Mouse (Mus musculus) fibroblast of lung, adult 2 months (primary cell): ENCODE measurements around the gene Tex26.

Source experiments
- DNase-seq: peaks from one replicate; pipeline ENCODE4 v3.0.0-alpha.2; 2011; ENCODE audit warnings: low read depth

The Tex26 gene

DNA sequence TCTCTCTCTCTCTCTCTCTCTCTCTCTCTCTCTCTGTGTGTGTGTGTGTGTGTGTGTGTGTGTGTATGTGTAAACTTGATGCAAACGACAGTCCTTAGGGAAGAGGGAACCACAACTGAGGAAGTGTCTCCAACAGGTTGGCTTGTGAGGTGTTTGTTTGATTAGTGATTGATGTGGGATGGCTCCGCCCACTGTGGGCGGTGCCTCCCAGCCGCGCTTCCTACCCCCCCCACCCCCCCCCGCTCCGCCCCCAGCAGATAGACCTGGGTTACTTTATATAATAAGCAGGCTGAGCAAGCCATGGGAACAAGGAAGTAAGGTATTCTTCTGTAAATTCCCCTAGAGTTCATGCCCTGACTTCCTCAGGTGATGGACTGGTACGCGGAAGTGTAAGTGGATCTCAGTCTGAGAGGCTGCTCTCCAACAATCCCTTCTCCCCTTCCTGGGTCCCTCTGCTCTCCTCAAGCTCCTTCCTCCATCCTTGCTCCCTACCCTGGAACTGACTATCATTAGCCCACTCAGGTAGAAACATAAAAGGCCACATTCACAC lies 5.2 kb upstream of the Tex26 start:
- no peak for DNase-seq

DNA sequence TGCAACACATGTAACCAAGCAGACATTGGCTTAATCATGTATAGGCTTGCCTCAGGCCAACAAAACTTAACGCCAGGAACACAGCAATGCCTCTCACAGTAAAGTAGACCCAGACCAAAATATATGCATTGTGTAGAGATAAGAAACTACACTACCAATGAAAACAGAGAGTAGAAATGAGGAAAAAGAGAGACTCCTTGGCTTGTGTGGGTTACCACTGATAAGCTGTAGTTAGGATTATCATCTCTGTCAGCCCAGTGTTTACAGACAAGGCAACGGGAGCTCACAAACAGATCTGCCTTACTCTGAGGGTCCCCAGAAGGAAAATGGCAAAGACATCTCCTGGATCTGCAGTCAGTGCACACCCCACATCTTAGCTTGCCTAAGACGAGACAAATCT lies 2.9 kb upstream of the Tex26 start:
- no peak for DNase-seq

DNA sequence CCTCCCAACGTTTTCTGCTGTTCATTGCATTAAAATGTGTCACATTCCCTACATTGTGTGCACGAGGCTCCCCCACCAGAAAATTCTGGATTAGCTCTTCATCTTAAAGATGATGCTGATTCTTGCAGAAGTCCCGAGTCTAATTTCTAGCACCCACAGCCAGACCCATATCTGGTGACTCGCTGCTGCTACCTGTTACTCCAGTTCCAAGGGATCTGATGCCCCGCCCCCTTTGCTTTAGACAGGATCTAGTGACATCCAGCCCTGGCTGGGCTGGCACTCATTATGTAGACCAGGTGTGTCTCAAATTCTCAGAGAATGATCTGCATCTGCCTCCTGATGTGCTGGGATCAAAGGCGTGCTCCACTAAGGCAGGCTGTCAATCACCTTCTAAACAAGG lies 2.3 kb upstream of the Tex26 start:
- no peak for DNase-seq

DNA sequence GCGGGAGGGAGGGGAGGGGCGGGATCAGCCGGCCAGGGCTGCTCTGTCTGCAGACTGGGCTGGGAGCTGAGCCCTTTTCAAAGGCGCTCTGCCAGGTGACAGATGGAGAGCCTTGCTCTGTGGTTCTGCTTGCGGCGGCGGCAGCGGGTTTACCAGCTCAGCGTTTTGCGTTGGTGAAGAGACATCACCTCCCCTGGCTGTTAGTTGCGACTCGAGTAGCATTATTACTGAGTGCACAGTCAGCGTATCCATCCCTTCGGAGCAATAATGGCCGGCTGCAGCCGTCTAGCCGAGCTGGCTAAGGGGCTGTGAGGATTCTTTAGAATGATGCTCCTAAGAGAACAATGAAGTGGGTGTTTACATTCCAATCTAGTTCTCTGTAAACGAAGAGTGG lies 717 bp downstream of the Tex26 start:
- DNase-seq: no peak

DNA sequence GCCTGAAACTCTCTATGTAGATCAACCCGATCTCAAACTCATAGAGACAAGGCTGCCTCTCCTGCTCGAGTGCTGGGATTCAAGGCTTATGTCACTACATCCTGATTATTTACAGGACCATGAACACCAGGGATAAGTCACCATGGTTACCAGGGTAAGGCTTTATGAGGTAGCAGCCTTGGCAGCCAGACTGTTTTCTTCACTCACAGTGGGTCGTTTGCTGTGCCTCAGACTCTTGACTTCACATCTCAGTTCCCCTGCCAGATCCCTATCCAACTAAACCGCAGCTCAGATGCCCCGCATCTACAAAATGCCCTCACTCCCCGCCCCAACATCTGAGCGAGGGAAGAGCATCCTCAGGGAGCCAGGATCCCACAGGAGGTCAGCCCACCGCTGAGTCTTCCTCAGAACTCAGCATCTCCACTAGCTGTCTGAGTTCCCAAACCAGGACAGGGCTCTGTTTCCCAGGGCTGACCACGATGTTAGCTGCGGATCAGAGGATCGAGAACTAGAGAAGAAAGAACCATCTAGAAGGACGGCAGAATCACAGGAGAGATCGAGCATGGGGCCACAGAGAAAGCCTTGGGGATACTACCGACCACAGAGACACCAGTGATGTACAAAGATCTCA lies 2.3 kb downstream of the Tex26 start:
- no peak for DNase-seq

DNA sequence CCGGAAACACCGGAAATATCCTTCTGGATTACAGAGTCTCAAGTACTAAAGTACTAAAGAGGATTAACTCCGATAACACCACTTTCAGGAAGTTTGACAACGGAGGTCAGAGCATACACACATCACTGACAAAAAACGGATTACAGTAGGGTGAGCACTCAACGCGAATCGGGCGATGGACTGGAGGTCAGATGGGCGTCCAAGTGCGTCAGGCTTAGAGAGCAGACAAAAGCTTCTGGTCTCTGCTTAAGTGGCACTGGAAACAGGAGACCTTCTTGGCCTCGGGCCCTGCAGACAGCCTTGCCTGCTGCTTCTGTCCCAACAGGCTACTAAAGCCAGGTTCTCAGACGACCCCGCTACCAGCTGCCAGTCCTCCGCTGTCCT lies 2.8 kb downstream of the Tex26 start:
- DNase-seq: no peak

DNA sequence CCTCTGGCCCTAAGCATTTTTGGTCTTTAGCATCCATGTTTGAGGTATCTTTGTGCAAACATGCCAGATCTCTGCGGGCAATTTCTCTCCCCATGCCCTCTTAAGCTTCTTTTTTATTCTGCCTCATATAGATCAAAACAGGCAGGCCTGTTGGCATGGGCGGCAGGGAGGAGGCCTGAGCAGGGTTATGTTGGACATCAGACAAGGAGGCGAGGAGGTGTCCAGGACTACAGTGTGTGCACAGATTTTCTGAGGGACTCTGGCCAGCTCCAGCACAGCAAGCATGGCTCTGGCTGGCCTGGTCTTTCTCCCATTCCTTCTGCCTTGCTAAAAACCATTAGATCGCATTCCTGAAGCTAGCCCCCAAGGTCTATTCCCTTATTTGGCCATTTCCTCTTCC lies 5.0 kb downstream of the Tex26 start:
- DNase-seq: no peak

DNA sequence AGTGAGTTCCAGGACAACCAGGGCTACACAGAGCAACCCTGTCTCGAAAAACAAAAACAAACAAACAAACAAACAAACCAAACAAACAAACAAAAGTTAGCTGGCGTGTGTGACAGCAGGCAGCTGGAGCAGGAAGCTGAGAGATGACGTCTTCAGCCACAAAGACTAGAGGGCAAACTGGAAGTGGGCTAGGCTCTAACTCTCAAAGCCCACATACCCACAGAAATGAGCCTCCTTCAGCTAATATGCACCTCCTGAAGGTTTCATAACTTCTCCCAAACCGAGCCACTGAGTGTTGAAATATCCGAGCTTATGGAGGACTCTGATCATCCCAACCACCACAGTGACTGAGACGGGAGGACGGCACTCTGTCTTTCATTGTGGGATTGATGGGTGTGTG lies 7.0 kb downstream of the Tex26 start:
- DNase-seq: no peak

DNA sequence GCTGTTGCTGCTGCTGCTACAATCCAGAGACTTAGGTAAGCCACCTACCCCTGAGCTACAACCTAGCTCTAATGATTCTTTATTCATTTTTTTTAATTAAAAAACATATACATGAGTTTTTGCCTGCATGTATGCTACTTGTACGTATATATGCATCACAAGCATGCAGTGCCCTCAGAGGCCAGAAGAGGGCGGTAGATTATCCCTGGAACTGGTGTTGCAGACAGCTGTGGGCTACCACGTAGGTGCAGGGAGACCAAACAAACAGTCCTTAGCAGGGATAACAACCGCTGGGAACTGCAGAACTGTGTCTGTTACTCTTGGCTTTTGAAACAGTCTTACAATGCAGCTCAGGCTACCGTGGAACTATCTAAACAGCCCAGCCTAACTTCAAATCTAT lies 8.3 kb downstream of the Tex26 start:
- no peak for DNase-seq

DNA sequence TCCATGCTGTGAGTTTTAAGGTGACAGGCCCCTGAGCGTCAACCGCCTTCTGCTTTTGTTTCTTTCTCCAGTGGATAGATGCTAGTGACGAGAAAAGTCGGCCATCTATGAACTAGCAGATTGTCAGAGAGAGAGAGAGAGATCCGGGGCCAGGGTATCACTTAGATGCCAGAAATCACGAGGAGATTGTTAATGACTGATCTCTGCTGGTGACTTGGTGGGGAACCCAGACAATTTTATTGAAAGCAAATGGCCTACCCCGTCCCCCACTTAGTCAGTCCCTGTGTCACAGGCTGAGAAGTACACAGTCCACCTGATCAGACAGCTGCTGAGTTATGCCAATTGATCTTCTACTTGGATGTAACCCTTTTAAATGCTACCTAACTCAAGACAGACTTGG lies 9.9 kb downstream of the Tex26 start:
- DNase-seq: no peak

DNA sequence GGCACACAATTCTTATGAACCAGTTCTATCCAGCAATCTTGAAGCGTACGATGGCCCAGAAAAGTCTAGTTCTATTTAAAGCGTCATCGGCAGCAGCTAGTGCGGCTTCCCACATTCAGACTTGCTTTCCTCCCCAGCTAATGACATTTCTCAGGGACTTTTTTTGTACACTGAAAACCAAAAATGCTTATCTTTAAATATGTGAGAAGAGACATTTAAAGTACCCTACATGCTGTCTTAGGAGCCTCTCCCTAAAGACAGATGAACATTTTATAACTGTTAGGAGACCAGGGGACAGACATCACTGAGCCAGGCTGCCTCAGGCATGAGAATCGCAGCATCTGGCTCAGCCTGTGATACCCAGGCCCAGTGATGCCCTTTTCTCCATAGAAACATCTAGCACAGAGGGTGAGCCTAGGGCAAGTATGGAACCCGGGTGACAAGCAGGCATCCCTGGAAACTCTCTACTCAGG lies 11.8 kb downstream of the Tex26 start:
- no peak for DNase-seq

DNA sequence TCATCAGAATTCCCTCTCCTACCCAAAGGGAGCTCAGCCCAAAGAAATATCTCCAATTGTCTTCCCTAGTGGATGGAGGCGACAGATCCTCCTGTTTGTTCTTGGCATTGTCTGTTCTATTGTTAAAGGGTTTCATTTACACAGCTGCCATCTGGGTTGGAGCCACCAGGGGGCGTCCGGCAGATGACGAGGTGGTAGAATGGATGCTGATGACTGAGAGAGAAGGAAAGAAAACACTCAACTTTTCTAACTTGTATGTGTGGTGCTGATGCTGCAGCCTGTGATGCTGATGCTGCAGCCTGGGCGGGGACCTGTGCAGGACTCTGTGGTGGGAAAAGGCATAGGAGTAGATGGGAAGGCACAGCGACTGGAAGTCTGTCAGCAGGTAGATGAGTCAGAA lies 14.8 kb downstream of the Tex26 start:
- DNase-seq: no peak

DNA sequence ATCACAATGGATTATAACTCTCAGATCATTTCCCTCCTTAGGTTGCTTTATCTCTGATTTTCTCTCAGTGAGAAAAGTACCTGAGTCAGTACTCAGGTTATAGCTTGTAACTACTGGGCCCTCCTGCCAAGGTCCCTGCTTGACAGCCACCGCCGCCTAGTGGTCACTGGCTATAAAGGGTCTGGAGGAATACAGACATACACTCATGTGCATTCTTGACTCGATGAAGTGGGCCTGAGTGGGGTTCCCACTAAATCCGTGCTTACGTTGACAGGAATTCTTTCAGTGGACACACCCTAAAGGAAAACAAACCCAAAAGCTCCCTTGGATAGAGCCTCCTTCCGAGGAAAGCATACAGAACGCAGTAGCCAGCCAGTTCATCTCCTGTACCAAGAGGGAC lies 17.1 kb downstream of the Tex26 start:
- DNase-seq: no peak

DNA sequence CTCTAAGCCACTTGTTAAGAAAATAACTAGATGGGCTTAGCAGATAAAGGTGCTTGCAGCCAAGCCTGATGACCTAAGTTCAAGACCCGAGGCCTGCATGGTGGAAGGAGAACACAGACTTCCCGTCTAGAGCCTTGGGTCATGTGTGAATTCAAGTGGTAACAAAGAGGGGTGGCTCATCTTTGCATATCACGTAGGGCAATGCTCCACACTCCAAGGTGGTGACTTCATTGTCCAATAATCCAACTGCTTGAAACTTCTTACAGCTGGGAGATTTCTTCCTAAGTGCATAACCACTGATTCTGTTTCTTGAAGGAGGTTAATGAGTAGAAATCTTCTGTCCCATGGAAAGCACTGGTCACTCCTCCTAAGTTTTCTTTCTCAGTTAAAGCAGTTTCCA lies 22.6 kb downstream of the Tex26 start:
- no peak for DNase-seq

DNA sequence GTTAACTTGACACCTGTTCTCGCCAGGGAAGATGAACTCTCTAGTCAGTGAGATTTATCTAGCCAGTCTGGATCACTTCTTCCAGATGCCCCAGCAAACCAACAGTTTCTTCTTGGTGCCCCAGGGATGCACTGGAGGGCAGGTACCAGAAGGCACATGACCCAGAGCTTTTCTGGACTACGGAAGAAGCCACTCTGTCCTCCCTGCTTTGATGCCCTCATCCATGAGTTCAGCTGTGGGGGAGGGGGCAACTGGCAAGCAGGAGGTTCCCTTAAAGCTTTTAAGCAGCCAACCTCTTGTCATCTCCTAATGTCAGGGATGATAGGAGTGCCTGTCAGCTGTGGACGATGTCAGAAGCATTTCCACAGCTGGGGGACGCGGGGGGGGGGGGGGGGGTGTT lies 25.8 kb downstream of the Tex26 start:
- no peak for DNase-seq

DNA sequence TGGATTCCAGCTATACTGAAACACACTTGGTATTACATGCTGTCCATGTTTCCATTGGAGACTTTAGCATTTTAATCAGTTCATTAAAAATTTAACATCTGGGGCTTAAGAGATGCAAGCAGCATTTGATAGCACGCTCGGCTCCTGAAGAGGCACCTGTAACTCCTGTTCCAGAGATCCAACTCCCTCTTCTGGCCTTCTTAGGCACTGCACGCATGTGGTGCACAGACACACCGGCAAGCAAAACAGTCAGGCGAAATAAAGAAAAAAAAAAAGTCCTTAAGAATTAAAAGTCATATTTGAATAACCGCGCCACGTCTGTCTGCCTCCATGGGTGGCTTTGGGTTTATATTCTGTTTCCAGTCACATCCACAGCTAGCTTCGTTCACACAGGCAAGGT lies 34.7 kb downstream of the Tex26 start:
- DNase-seq: no peak

DNA sequence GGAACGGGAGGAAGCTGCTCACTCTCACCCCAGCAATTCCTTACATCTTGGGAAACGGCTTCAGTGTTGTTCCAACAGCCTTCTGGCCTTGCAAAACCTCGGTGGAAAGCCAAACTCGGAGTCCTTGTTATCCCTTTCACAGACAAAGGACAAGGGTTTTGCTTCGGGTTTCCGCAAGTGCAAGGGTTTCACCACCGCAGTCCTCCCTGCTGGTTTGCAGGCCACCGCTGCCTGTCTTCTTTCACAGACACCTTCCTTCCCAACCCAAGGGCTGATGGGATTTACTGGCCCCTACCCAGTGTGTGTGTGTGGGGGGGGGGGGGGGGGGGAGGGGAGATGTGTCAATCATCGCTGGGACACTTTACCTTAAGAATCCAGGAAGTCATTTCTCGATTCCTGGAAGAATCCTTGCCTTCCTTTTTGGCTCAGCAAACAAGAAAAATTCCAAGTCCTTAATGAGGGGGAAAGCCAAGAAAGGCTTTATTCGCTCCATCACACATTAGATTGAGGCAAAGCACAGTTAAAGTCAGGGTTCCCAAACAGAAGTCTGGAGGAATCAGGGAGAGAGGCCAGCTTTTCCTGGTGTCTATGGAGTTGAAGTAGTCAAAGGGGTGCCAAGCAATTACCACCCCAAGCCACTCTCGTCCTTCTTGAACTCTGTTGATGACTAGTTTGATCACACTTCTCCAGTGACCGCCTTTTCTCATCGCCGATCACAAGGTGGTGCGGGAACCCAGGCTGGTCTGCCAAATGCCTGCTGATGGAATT lies 35.4 kb downstream of the Tex26 start:
- DNase-seq: no peak

DNA sequence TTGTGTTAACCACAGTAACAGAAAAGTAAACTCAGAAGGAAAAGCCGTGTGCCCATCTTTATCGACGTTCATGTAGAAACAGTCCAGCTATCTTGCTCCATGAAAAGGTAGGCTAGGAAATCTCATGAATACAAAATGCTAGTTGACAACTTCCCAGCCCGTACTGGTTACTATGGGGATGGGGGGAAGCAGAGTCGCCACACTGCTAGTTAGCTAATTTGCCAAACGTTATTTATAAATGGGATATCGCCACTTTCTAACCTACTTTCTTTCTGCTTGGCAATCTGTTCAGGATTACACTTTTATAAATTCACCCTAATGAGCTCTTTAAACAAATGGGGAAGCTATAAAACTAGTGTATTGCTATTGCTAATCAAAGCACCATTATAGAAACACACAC lies 42.5 kb downstream of the Tex26 start:
- DNase-seq: no peak

DNA sequence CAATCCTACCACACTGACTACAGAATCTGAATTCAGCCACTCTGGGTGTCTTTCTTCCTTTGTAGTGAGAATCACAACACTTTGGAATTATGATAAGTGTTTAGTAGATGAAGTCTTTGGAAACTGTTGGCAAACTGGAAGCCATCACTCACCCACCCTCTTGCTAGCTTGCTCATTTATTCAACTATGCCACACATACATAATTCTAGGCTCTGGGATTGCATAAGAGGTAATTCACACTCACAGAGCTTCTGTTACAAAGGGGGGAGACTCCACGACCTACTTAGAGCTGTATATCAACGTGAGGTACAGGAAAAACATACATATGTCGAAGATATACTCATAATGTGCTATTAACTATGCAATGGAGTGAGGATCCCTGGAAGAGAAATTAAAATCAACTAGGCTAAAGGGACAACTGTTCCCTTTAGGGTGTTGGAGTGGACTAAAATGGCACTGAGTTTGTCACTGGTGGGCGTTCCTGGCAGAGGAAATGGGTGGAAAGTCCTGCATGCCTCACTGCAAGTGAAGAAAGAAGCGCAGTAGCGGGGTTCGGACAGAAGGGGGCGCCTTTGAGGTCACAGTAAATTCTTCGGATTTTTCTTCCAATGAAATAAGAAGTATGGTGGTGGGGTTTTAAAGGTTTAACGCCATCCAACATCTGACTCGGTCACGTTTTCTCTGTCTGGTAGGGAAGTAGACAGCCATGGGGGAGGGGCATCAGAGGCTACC lies 44.0 kb downstream of the Tex26 start:
- no peak for DNase-seq

DNA sequence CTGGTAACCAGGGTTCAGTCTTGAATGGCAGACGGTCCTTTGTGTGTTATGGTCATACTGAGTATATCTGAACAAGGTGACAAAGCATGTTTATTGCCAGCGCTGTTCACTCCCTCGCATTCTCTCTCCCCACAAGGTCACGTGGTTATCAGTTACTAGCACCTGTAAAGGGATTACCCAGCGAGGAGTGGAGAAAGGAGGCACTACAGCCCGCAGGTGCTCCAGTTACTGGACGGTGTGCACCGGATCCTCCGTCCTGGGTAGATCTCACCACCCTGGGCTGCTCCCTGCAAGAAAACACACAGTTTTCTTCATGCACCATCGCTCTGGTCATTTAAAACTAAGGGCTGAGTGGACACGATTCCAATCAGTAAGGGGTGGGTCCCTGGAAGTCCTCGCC lies 44.8 kb downstream of the Tex26 start:
- no peak for DNase-seq

DNA sequence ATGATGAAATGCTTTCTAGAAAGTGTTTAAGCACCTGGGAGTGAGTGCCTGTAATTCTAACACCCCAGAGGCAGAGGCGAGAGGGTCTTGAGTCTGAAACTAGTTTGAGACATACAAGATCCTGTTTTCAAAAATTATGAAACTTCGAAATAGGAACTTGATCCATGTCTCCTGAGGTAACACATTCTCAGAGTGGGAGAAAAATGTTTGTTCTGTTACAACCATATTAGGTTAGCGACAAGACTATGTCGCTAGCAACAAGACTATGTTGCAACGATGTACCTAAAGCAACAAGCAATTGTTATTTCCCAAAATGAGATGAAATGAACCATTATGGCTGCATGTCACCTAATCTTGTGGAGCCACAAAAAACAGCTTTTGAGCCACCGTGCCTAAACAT lies 46.0 kb downstream of the Tex26 start:
- no peak for DNase-seq

DNA sequence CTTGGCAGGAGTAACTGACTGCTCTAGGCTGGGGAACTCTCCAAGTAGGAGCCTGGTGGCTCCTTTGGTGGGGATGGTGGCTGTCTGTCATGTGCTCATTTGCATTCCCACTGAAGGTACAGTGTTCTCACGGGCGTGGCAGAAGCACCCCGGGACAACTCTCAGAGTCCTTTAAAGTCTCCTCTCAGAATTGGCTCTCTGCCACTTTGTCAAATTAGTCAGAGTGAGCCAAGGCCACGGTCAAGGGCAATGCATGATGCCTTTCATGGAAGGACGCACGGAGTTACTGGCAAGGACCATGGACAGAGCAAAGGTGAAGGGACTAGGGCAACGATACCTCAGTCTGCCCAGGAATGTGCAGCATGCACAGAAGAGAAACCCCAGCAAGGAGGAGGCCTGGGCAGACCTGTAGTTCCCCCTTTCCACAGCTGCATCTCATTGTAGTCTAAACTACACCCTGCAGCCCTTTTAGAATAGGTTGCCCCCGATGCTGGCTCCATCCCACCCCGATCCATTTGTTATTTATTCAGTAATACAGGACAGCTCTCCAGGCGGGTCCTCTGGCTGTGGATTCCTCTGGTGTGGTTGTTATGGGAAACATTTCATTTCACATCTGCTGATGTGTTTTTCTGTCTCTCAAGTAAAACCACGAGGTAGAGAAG lies 49.0 kb downstream of the Tex26 start:
- DNase-seq: no peak

DNA sequence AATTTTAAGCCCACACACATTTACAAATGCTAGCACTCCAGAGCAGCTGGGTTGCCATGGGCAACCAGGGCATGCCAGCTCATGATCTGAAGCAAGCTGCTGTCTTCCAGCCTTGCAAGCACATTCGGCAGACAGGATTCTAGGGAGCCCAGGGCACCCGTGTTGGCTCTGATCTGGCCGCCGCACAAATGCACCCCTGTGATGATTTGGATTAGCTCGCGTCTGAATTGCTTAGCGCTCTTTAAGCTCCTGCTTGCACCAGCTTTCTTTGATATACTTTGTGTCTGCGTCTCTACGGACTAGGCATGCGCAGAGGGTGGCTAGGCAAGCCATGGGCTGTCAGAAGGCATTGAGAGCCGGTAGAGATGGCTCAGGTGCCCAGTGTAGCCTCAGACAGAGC lies 49.7 kb downstream of the Tex26 start:
- DNase-seq: no peak
